Mouse (Mus musculus): Measurements from ENCODE around the gene Pard6b. TPM values are rescaled to one million over a fixed set of nuclear protein-coding genes. Genes with fewer than 3 reads are reported as not detected.

The Pard6b gene
- total RNA-seq, 2 experiments from 2014 or later = 0.25 to 0.42 TPM

DNA sequence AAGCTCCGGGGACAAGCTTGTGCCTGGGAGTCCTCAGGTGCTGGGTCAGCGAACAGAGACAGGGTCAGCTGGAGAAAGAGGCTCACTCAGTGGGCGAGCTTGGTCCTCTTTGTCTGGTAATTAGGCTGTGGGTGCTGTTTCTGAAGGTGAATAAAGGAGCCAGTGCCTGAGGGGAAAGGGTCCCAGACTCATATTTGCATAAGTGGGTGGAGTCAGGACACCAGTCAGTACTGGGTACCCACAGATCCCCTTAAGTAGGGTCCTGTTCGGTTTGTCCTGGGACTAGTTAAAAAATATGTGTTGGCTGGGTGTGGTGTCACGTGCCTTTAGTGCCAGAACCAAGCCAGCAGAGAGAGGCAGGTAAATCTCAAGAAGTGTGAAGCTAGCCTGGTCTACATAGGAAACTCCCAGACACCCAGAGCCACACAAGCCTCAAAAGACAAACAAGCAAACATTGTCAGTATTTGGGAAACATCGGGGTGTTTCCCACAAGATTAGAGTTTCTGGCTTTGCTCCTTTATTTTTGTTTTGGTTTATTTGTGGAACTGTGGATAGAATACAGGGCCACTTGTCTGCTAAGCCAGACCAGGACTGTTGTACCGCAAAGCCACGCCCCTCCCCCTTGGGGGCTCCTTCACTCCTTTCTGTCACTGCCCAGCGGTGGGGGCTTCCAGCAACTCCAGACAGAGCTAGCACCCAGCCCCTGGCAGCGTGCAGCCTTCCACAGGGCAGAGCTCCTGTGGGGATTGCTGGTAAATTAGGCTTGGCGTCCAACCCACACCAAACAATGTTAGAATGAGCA is 44.7 kb downstream of the Pard6b start:
- no peak for ATAC-seq (replicated peaks; ENCODE audit: poor library complexity)

DNA sequence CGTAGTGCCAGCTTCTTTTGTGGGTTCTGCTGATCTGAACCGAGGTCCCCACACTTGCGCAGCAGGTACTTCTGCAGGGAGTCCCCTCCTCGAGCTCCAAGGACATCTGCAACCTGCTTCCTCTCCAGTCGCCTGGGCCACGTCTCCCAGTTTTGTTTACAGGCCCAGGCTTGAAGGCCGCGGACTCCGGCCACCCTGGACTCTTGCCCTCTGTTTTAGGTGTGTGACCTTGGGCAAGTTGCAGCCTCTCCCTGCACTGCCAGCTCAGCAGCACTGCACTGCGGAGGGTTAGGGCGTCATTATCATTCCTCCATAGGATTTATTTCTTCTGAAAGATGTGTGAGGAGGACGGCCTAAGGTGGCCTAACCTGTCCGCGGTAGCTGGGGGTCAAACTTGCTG is 47.0 kb downstream of the Pard6b start:
- ATAC-seq (replicated peaks; ENCODE audit: poor library complexity) = no peak

DNA sequence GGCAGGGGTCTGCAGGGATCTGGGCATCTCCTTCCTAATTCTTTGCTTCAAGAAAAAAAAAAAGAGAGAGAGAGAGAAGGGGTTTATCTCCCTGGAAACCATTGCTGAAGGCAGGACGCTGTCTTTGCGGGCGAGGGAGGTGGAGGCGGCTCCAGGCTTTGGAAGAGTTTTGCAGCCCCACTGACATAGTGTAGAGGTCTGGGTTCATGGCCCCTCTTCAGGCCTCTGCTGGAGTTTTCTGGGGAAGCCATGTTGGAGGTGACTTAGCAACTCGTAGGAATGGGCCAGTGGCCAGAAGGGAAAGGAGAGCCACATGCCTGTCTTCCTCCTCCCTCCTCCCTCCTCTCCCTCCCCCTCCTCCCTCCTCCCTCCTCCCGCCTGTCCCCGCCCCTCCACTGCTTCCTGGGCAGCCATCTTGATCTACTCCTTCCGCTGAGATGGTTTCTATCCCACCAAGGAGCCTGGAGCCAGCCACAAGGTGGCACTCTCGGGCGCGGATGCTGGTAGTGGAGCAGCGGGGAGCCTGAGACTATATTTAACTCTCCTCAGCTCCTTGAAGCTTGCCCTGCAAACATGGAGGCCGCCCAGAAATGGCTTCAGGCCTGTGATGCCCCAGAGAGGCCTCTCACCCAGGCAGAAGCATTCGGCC is 47.5 kb downstream of the Pard6b start:
- ATAC-seq (replicated peaks; ENCODE audit: poor library complexity) = peak; percentile 99

DNA sequence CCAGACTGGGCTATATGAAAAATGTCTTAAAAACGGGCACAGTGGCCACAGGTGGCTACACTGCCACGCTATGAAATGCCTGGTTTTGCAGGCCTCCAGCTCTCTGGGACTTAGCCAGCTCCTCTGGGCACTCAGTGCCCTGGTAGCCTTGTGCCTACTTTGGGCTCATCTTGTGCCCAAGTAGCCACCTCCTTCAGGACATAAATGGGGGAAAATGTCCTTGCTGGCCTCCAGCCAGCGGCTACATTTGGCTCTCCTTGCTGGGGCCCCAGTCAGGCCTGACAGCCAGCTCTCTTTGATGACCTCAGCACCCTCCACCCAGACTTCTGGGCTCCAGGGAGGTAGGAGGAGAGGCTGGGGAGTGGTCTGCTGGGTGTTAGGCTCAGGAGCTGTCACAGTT is 49.2 kb downstream of the Pard6b start:
- no peak for ATAC-seq (replicated peaks; ENCODE audit: poor library complexity)

DNA sequence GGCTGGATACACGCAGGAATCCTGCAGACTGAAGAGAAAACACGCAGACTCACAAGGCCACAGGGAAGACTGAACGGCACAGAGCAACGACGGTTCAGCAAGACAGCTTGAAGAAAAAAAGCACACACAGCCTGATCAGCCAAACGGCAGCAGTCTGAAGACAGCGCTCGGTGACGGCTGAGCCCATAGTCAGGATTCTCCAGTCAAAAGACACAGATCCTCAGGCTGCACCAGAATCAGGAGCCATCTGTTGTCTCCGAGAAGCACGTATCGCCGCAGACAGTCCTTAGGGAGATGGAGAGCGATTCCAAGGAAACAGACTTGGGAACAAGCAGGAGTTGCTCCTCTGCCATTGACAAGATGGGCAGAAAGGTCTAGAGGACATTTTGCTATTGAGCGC is 56.4 kb downstream of the Pard6b start:
- ATAC-seq (replicated peaks; ENCODE audit: poor library complexity) = no peak

DNA sequence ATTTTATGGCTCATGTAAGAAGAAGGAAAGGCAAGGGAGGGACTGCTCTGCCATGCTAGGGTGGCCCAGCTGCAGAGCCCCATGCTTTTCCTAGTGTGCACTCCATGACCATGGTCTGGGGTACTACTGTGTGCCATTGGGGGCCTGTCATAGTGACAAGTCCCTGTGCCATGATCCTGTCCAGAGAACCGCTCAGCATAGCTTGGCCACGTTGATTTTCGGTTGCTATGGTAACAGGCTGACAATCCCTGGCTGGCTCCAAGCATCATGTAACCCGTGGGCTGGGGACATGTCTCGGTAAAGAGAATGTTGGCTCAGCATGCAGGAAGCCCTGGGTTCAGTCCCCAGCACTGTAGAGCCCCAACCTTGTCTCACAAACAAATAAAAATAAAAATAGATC is 63.0 kb downstream of the Pard6b start:
- no peak for ATAC-seq (replicated peaks; ENCODE audit: poor library complexity)

DNA sequence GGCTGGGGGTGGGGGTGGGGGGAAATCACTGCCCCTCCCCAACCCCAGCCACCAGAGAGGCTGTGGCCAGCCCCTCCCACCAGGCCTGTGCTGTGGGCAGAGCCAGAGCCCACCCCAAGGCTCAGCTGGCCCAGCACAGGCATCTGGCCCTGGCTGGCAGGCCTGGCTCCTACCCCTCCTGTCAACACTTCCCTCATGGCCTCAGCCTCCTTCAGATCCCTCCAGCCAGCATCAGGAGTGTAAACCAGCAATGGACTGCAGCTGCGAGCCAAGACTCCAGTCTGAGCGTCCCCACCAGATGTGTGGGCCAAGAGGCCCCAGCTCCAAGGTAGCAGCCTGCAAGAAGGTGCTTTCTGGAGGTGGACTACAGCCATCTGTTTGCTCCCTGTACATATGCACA is 64.6 kb downstream of the Pard6b start:
- no peak for ATAC-seq (replicated peaks; ENCODE audit: poor library complexity)

DNA sequence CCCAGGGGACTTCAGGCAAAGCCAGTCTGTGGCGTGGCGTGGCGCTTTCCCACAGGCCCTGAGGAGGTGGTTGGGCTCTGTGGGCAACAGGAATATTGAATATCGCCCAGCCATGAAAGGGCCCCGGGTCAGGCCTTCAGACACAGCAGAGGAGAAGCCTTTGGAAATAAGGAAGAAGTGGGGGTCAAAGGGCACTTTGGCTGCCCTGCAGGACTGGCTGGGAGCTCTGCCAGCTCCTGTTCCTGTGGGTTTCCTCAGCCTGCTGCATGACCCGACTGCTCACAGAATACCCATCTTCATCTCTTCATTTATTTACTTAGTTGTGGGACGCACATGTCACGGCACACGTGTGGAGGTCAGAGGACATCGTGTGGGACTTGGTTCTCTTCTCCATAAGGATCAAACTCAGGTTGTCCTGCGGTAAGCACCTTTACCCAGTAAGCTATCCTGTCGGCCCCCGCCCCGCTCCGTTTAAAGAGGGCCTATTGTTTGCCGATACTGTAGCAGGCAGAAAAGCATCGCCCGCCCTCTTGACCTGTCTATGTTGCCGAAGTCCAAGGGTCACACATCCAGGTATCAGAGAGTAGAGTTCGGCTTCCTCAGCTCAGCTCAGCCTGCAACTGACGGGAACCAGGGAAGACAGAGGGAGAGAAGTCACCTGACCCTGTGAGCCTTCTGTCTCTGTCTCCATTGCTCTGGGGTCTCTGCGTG is 67.1 kb downstream of the Pard6b start:
- ATAC-seq (replicated peaks; ENCODE audit: poor library complexity) = no peak

DNA sequence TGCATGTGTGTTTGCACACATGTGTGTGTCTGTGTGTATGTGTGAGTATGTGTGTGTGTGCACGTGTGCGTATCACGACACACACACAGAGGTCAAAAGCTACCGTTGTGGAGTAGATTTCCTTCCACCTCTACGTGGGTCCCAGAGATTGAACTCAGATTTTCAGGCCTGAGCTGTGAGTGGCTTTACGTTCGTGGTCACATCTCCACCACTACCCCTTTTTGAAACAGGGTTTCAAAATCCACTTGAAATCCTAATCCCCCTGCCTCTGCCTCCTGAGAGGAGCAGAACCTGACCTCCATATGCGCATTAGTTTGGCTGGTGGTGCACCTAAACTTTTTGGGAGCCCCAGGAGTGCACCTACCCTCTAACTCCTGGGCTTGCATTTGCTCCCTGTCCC is 68.4 kb downstream of the Pard6b start:
- peak; percentile 63 for ATAC-seq (replicated peaks; ENCODE audit: poor library complexity)

Other genes starting within 250 kb of the Pard6b start
- gene Ptpn1, start 148.9 kb upstream of the Pard6b start, total RNA-seq (2015) = 13.8 and 15.8 TPM in 2 replicates
- gene Ptpn1, start 148.9 kb upstream of the Pard6b start, total RNA-seq (2017) = 58.4 and 65.8 TPM in 2 replicates
- not detected in 2 replicates for gene Ripor3, start 70.4 kb upstream of the Pard6b start, total RNA-seq (2015)
- not detected in 2 replicates for gene Ripor3, start 70.4 kb upstream of the Pard6b start, total RNA-seq (2017)
- gene Adnp, start 126.1 kb downstream of the Pard6b start, total RNA-seq (2015) = 23.3 and 27.9 TPM in 2 replicates
- 0.33 and 1.4 TPM in 2 replicates for gene Adnp, start 126.1 kb downstream of the Pard6b start, total RNA-seq (2017)
- gene Gm20716, start 149.4 kb downstream of the Pard6b start, total RNA-seq (2015) = 53.3 and 58.6 TPM in 2 replicates
- gene Gm20716, start 149.4 kb downstream of the Pard6b start, total RNA-seq (2017) = 34.5 and 42.4 TPM in 2 replicates
- 68.8 and 70.7 TPM in 2 replicates for gene Dpm1, start 149.6 kb downstream of the Pard6b start, total RNA-seq (2015)
- 68.9 and 69.7 TPM in 2 replicates for gene Dpm1, start 149.6 kb downstream of the Pard6b start, total RNA-seq (2017)
- gene Mocs3, start 149.6 kb downstream of the Pard6b start, total RNA-seq (2015) = 7.8 and 10.9 TPM in 2 replicates
- gene Mocs3, start 149.6 kb downstream of the Pard6b start, total RNA-seq (2017) = 2.6 TPM in 2 replicates
- gene Kcng1, start 200.7 kb downstream of the Pard6b start, total RNA-seq (2015) = 2.4 and 2.7 TPM in 2 replicates
- 0.42 and 1.0 TPM in 2 replicates for gene Kcng1, start 200.7 kb downstream of the Pard6b start, total RNA-seq (2017)